Mouse (Mus musculus) ES-E14 (cell line): ENCODE data around the gene Hpn. TPM values are rescaled to one million over a fixed set of nuclear protein-coding genes. Genes with fewer than 3 reads are reported as not detected.

Experiments used
- DNase-seq: peaks from one replicate; pipeline ENCODE4 v3.0.0-alpha.2; 2013; ENCODE audit warnings: low read depth, low spot score
- H3K27ac ChIP-seq: 2 replicates; pipeline ENCODE4 v1.5.1; 2012; ENCODE audit warnings: low read depth, mild to moderate bottlenecking, low read length, moderate library complexity, mixed read lengths; ENCODE audit not compliant: poor library complexity, insufficient read depth, severe bottlenecking
- H3K36me3 ChIP-seq: 2 replicates; pipeline ENCODE4 v1.6.1; 2012; ENCODE audit warnings: mild to moderate bottlenecking, low read length, moderate library complexity, mixed read lengths; ENCODE audit not compliant: control insufficient read depth, poor library complexity, insufficient read depth, severe bottlenecking
- H3K4me1 ChIP-seq, 2 experiments: fragments of 150-350 bp in 1 of 2; sonication (generic) in 1 of 2; 2 replicates each; pipeline ENCODE4 v1.6.1; 2012; ENCODE audit warnings: low read length in 2 of 2, mild to moderate bottlenecking in 1 of 2, mixed read lengths in 1 of 2; ENCODE audit not compliant: control insufficient read depth in 2 of 2, insufficient read depth in 2 of 2, poor library complexity in 1 of 2
- H3K4me3 ChIP-seq, 2 experiments: fragments of 150-350 bp in 1 of 2; sonication (generic) in 1 of 2; 2 replicates each; pipeline ENCODE4 v1.5.1; 2012; ENCODE audit warnings: low read length in 2 of 2, low read depth in 1 of 2, mild to moderate bottlenecking in 1 of 2, mixed read lengths in 1 of 2; ENCODE audit not compliant: insufficient read depth in 1 of 2, poor library complexity in 1 of 2, severe bottlenecking in 1 of 2
- H3K9ac ChIP-seq: 2 replicates; pipeline ENCODE4 v1.6.1; 2012; ENCODE audit warnings: low read depth, mild to moderate bottlenecking, low read length, mixed read lengths; ENCODE audit not compliant: poor library complexity, insufficient read depth, severe bottlenecking
- H3K9me3 ChIP-seq: fragments of 150-350 bp; sonication (generic); 2 replicates; pipeline ENCODE4 v1.6.1; 2012; ENCODE audit warnings: low read depth, mild to moderate bottlenecking, low read length; ENCODE audit not compliant: control insufficient read depth, insufficient read depth
- HCFC1 ChIP-seq: IDR thresholded peaks from 2 replicates; pipeline ENCODE4 v1.6.1; 2012; ENCODE audit warnings: low read length, inconsistent platforms, borderline replicate concordance; ENCODE audit not compliant: insufficient read depth
- MAFK ChIP-seq: IDR thresholded peaks from 2 replicates; pipeline ENCODE4 v1.6.1; 2014; ENCODE audit warnings: mild to moderate bottlenecking, low read depth, low read length, inconsistent platforms; ENCODE audit not compliant: insufficient read depth
- ZC3H11A ChIP-seq: IDR thresholded peaks from 2 replicates; pipeline ENCODE4 v1.6.1; 2012; ENCODE audit warnings: low read depth, mild to moderate bottlenecking, inconsistent platforms, low read length, borderline replicate concordance
- in situ Hi-C, 2 experiments: fragments of 600-800 bp; cut with MboI; formaldehyde crosslinking; loops; one replicate each; pipeline ENCODE4 v1.15.1; 2025; ENCODE audit warnings: low sequenced_read_pairs in 2 of 2, inconsistent platforms in 1 of 2; ENCODE audit not compliant: unreplicated experiment in 2 of 2
- total RNA-seq: library from RNA; depleted of rRNA; stranded (reverse); fragments of 300-350 nt; gene quantifications from 2 replicates; pipeline ENCODE4 v1.2.3, GENCODE M21; 2012; rRNA removed

Hpn gene
- total RNA-seq, 1 experiment: 14.5 TPM

DNA sequence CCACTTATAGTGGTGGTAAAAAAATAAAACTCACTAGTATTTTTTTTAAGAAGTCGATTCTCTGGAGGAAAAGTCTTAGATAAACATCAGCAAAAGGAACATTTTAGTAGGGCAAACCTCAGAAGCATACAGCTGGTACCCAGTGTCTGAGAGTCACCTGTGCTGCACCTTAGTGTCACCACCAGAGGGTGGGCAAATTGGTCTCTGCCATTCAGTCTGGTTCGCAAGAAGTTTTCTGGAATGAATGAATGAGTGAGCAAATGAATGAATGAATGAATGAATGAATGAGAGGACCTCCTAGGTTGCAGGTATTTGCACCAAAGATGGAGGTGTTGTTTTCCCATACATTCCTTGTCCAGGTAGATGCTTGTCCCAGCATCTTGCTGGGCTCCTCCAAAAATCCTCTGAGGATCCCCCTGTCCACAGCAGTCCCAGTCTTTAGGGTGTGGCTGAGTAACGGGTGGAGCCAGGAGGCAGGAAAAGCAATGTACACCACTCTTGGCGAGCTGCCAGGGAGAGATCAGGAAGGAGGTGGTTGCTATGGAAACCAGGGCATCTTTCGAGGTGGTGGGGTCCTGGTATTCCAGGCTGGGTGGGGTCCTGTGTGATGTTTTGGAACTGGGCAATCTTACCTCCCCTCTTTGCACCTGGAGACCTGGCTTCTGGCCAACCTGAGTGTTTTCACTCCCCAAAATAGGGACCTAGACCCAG is 65.8 kb downstream of the Hpn start:
- DNase-seq: no peak
- peaks cover 0 to 6% of the 10 kb centered on the region in 2 experiments; a peak in 1 of 4 replicates for H3K4me1 ChIP-seq
- H3K9ac ChIP-seq: no peak overlapping the region
- TF ChIP-seq ZC3H11A (no peak), MAFK (no peak), HCFC1 (no peak)
- H3K27ac ChIP-seq: no peak overlapping the region
- H3K4me3 ChIP-seq: no peak overlapping the region
- no peaks in the 10 kb centered on the region for H3K9me3 ChIP-seq
- in situ Hi-C loops: no loop called here
- H3K36me3 ChIP-seq: no peaks in the 10 kb centered on the region

Other genes with a start within 250 kb of the Hpn start
- 0.16 and 0.45 TPM in 2 replicates for gene Cd22, start 234.9 kb downstream of the Hpn start, total RNA-seq
- 0.22 and 0.37 TPM in 2 replicates for gene Mag, start 200.4 kb downstream of the Hpn start, total RNA-seq
- gene Hamp2, start 190.6 kb downstream of the Hpn start, total RNA-seq: not detected in 2 replicates
- gene Hamp, start 171.3 kb downstream of the Hpn start, total RNA-seq: not detected in 2 replicates
- gene Usf2, start 158.5 kb downstream of the Hpn start, total RNA-seq: 30.2 and 32.1 TPM in 2 replicates
- gene Lsr, start 141.8 kb downstream of the Hpn start, total RNA-seq: 54.6 and 102 TPM in 2 replicates
- gene Fam187b, start 141.5 kb downstream of the Hpn start, total RNA-seq: 0.67 and 1.6 TPM in 2 replicates
- 9.6 and 16.0 TPM in 2 replicates for gene Fxyd5, start 72.8 kb downstream of the Hpn start, total RNA-seq
- gene Fxyd7, start 63.8 kb downstream of the Hpn start, total RNA-seq: not detected in 2 replicates
- gene Fxyd1, start 58.1 kb downstream of the Hpn start, total RNA-seq: 1.4 TPM in 1 of 2 replicates, not detected in the other
- 0.16 and 0.18 TPM in 2 replicates for gene Lgi4, start 55.9 kb downstream of the Hpn start, total RNA-seq
- gene Fxyd3, start 38.6 kb downstream of the Hpn start, total RNA-seq: 2.2 and 3.2 TPM in 2 replicates
- gene Scn1b, start 11.7 kb upstream of the Hpn start, total RNA-seq: 16.3 and 17.3 TPM in 2 replicates
- gene Gramd1a, start 40.6 kb upstream of the Hpn start, total RNA-seq: 44.2 and 76.2 TPM in 2 replicates
- not detected in 2 replicates for gene Scgb2b2, start 175.2 kb upstream of the Hpn start, total RNA-seq
- not detected in 2 replicates for gene Scgb1b2, start 176.5 kb upstream of the Hpn start, total RNA-seq
- gene Scgb2b3, start 246.8 kb upstream of the Hpn start, total RNA-seq: not detected in 2 replicates